Mouse (Mus musculus) gastrocnemius, postnatal 14 days (tissue): ENCODE results near the gene Coro1b. TPM values are rescaled to one million over a fixed set of nuclear protein-coding genes. Genes with fewer than 3 reads are reported as not detected.
A peak's percentile ranks its signal among the peaks of the same experiment; 100 is the strongest.

Source experiments
- DNase-seq: peaks from one replicate; pipeline ENCODE4 v3.0.0; 2021; ENCODE audit warnings: mixed read lengths
- intact Hi-C: fragments of 180-260 bp; cut with DNase I; formaldehyde crosslinking; loops from one replicate; pipeline ENCODE4 v1.15.1; 2025; ENCODE audit warnings: low total_unique reads
- long read RNA-seq, 2 experiments: library from polyadenylated mRNA; stranded (forward); transcript quantifications; one replicate each; pipeline ENCODE4 v2.0.0; 2021
- total RNA-seq, 2 experiments: library from RNA; stranded (reverse); gene quantifications; 2 replicates each; pipeline ENCODE4 v1.2.3; 2021

The Coro1b gene
- total RNA-seq, result 10 to 100 TPM; 31.7 to 31.8 TPM
- long read RNA-seq, experiment 1, transcript Coro1b-201 (11 exons, 1,888 nt), result major isoform, 11 of 43 reads
- long read RNA-seq, experiment 1, partial matches to known transcripts, result 5 of 43 reads
- long read RNA-seq, experiment 1, other reads (novel, unspliced or antisense), result 25 of 43 reads
- long read RNA-seq, experiment 2, transcript Coro1b-201 (11 exons, 1,888 nt), result major isoform, 9 of 36 reads
- long read RNA-seq, experiment 2, partial matches to known transcripts, result 1 of 36 reads
- long read RNA-seq, experiment 2, other reads (novel, unspliced or antisense), result 26 of 36 reads

GRCm38 (mm10) chr19:4148491-4148806 is at the start of gene Coro1b:
Gene Coro1b, plus strand, starts transcription at chr19:4148619.
- DNase-seq, result peak; percentile 96
- intact Hi-C loops, result no loop called here

GRCm38 (mm10) chr19:4099056-4099455 is 49.4 kb upstream of the Coro1b start:
- intact Hi-C loops, result no loop called here
- peak; percentile 93 for DNase-seq

GRCm38 (mm10) chr19:4099837-4100717 is 48.3 kb upstream of the Coro1b start, which contains the start of gene Pitpnm1:
Gene Pitpnm1, plus strand, starts transcription at chr19:4099998.
- intact Hi-C loops, result no loop called here
- peak; percentile 80 for DNase-seq

GRCm38 (mm10) chr19:4100718-4101261 is 47.6 kb upstream of the Coro1b start:
- no peak for DNase-seq
- intact Hi-C loops, result no loop called here

DNA sequence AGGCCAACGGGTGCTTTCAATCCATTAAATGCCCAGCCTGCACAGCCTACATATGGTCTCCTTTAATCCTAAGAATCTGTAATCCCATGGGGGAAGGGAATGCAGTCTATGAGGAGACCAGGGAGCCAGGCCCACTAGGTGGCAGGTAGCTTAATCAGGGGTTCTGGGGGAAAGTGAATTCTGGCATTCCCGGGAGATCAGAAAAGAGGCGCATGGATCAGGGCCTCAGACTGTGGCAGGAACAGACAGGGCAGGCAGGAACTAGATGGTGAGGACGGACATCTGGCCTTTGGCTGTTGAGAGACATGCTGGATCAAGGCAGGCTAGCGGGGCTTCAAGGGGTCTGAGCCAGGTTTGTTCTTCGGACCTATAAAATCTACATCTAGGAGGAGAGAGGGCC is 47.0 kb upstream of the Coro1b start:
- DNase-seq, result no peak
- intact Hi-C loops, result no loop called here

GRCm38 (mm10) chr19:4102049-4102448 is 46.4 kb upstream of the Coro1b start:
- no peak for DNase-seq
- intact Hi-C loops, result no loop called here

DNA sequence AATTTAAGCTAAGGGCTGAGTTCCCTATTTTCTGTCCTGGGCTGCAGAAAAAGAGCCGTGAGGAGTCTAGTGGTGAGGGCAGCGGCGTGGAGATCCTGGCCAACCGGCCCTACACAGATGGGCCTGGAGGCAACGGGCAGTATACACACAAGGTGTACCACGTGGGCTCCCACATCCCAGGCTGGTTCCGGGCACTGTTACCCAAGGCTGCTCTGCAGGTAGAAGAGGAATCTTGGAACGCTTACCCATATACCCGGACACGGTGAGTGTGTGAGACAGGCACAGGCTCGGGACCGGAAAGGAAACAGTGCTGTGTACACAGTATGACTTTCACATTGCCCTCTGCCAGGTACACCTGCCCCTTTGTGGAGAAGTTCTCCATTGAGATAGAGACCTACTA is 45.8 kb upstream of the Coro1b start:
- intact Hi-C loops, result no loop called here
- DNase-seq, result no peak

GRCm38 (mm10) chr19:4103294-4103693 is 45.1 kb upstream of the Coro1b start:
- no peak for DNase-seq
- intact Hi-C loops, result no loop called here

DNA sequence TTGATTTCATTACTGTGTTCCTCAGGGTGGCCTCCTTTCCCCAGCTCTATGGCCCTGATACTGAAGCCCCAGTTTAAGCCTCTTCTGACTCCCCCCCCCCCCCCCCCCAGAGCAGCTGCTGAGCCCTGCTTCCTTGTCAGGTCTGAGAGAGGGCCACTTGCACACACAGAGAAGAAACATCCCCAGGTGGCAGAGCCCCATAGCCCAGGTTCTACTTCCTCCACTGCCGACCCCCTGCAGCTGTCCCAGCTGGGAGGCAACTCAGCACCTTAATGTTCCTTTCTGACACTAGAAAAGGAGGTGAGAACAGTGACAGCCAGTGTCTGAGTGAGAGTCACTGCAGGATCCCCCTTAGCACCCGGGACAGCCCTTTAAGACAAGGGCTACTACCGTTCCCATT is 44.6 kb upstream of the Coro1b start:
- no peak for DNase-seq
- intact Hi-C loops, result no loop called here

- no peak for DNase-seq
- intact Hi-C loops, result no loop called here
Observed at GRCm38 (mm10) chr19:4104675-4105194, 43.7 kb upstream of the Coro1b start.

DNA sequence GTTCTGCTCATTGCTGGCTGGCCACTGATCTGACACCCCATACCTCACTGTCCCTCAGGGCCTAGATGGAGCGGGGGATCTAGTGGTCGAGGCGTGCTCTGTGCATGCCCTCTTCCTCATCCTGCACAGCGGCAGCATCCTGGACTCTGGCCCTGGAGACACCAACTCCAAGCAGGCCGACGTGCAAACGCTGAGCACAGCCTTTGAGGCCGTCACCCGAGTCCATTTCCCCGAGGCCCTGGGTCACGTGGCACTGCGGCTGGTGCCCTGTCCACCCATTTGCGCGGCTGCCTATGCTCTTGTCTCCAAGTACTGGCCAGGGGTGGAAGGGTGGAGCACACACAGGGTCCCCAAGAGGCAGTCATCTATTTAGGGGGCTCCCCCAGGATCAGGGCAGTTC is 41.8 kb upstream of the Coro1b start:
- DNase-seq, result no peak
- intact Hi-C loops, result no loop called here

DNA sequence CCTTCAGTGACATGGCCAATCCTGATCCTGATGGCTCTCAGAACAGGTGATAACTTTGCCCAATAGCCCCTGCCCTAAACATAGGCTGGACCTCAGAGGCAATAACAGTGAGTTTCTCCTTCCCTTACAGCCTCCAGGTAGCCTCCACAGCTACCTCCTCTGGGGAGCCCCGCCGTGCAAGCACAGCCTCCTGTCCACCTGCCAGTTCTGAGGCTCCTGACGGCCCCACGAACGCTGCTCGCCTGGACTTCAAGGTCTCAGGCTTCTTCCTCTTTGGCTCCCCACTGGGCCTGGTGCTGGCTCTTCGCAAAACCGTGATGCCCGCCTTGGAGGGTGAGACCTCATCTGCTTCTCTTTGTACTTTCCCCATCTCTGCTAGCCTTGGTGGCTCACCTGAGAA is 39.9 kb upstream of the Coro1b start:
- no peak for DNase-seq
- intact Hi-C loops, result no loop called here

- intact Hi-C loops, result no loop called here
- no peak for DNase-seq
Observed at GRCm38 (mm10) chr19:4112063-4112960, 36.1 kb upstream of the Coro1b start.

DNA sequence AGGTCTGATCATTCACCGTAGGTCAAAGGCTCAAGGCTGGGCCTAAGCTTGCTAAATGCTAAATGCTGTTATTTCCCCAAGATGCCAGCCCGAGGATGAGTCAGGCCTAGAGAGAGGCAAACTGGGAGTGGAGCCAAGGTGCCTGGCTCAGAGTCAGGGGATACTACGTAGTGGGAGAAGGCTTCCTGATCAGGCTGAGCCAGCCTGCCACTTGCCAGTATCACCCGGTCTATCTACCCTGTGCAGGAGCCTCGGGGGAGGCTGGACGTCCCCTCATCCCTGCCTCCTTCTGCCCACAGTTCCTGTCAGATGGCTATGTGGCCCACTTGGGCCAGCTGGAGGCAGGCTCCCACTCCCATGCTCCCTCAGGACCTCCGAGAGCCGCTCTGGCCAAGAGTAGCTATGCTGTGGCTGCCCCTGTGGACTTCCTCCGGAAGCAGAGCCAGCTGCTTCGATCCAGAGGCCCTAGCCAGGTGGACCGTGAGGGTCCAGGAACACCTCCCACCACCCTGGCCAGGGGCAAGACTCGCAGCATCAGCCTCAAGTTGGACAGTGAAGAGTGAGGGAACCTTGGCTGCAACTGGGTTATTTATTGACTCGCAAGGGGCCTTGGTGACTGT is 35.1 kb upstream of the Coro1b start:
- intact Hi-C loops, result no loop called here
- DNase-seq, result peak; percentile 81

GRCm38 (mm10) chr19:4113806-4114230 is 34.6 kb upstream of the Coro1b start:
- DNase-seq, result no peak
- intact Hi-C loops, result no loop called here

DNA sequence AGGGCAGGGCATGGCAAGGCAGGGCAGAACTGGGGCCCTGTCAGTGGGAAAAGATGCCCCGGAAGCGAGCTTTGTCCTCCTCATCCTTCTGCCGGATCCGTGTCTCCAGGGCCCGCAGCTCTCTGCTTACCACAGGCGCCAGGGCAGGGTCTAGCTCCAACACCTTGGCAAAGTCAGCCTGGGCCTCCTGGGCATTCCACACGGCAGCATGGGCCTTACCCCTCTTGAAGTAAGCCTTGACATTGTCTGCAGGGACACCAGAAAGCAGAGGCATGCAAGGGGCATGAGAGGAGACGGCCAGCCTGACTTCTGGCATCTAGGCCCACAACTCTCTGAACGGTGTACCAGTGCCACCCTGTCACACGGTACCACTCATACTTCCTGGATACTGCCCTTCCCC is 33.9 kb upstream of the Coro1b start:
- no peak for DNase-seq
- intact Hi-C loops, result no loop called here

- intact Hi-C loops, result no loop called here
Observed at GRCm38 (mm10) chr19:4115144-4115543, 33.3 kb upstream of the Coro1b start.

DNA sequence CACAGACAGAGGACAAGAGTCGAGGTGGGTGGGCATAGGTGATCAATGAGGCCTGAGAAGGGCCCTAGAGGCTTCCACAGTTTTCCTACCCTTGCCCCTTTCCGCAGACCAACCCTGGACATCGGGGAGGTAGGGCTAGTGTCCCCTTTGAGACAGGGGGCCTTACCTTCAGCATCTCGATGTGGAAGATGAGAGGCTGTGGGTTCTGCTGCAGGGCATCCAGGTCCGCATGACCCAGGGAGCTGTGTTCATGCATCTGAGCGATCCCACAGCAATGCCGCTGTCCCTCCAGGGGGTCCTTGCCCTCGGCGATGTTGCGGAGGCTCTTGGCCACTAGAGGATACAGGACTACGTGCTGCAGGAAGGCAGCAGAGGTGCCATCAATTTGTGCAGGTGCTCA is 32.6 kb upstream of the Coro1b start:
- DNase-seq, result no peak
- intact Hi-C loops, result no loop called here

More at GRCm38 (mm10) chr19:4115144-4115543, 33.3 kb upstream of the Coro1b start:
- no peak for DNase-seq

GRCm38 (mm10) chr19:4117006-4117405 is 31.4 kb upstream of the Coro1b start:
- no peak for DNase-seq

More at GRCm38 (mm10) chr19:4117006-4117405, 31.4 kb upstream of the Coro1b start:
- intact Hi-C loops, result no loop called here
